Mouse (Mus musculus) embryonic facial prominence, embryonic 14.5 days (tissue): ENCODE measurements around the gene Ifngr1. TPM values are rescaled to one million over a fixed set of nuclear protein-coding genes. Genes with fewer than 3 reads are reported as not detected.

Source experiments
- ATAC-seq: fragments of 200-750 bp; cut with Nextera tagmentation; 2 replicates; pipeline ENCODE4 v1.8.0; 2017; ENCODE audit warnings: low read depth, moderate number of reproducible peaks, moderate TSS enrichment
- DNase-seq: peaks from one replicate; pipeline ENCODE4 v3.0.0-alpha.2; 2015; ENCODE audit warnings: low spot score
- H3K27ac ChIP-seq: fragments of 300-500 bp; sonication (generic); replicated peaks from 2 replicates; pipeline ENCODE4 v1.5.1; 2014; ENCODE audit warnings: low read depth, mild to moderate bottlenecking, low read length, moderate library complexity
- H3K27me3 ChIP-seq: fragments of 300-500 bp; sonication (generic); replicated peaks from 2 replicates; pipeline ENCODE4 v1.6.1; 2014; ENCODE audit warnings: low read length; ENCODE audit not compliant: control insufficient read depth, insufficient read depth
- H3K36me3 ChIP-seq: fragments of 300-500 bp; sonication (generic); 2 replicates; pipeline ENCODE4 v1.6.1; 2014; ENCODE audit warnings: low read length, mixed read lengths; ENCODE audit not compliant: control insufficient read depth, insufficient read depth
- H3K4me1 ChIP-seq: fragments of 300-500 bp; sonication (generic); 2 replicates; pipeline ENCODE4 v1.6.1; 2014; ENCODE audit warnings: antibody characterized with exemption, low read length; ENCODE audit not compliant: control insufficient read depth, insufficient read depth
- H3K4me2 ChIP-seq: fragments of 300-500 bp; sonication (generic); 2 replicates; pipeline ENCODE4 v1.6.1; 2014; ENCODE audit warnings: low read depth, mild to moderate bottlenecking, low read length, moderate library complexity, mixed read lengths
- H3K4me3 ChIP-seq: fragments of 300-500 bp; sonication (generic); 2 replicates; pipeline ENCODE4 v1.5.1; 2014; ENCODE audit warnings: low read depth, mild to moderate bottlenecking, low read length
- H3K9ac ChIP-seq: fragments of 300-500 bp; sonication (generic); 2 replicates; pipeline ENCODE4 v1.6.1; 2014; ENCODE audit warnings: low read depth, mild to moderate bottlenecking, low read length, moderate library complexity, mixed read lengths
- H3K9me3 ChIP-seq: fragments of 300-500 bp; sonication (generic); 2 replicates; pipeline ENCODE4 v1.6.1; 2016; ENCODE audit warnings: low read length; ENCODE audit not compliant: control insufficient read depth
- WGBS: fragments of 180-500 bp; shearing (Covaris S2); extraction: QIAGEN DNeasy Blood & Tissue Kit; methylation state at CpG from one replicate; pipeline ENCODE4 v1.1.7; 2014; 5-methylcytosine and 5-hydroxymethylcytosine counted together
- polyA plus RNA-seq: library from polyadenylated mRNA; unstranded; fragments of >200 nt; fragmentation: Nextera tagmentation; extraction: Ambion mirVana; gene quantifications from 2 replicates; pipeline ENCODE4 v1.2.1, GENCODE M21; 2014

The Ifngr1 gene
- polyA plus RNA-seq, 1 experiment from 2014 or later = 60.5 TPM

GRCm38 (mm10) chr10:19581844-19582582 is 9.7 kb upstream of the Ifngr1 start:
- DNase-seq (no peak), ATAC-seq (no peak)
- Histone ChIP-seq H3K27ac (no peak overlapping the region), H3K4me1 (no peaks in the 10 kb centered on the region; the same call in 1 of the 2 replicates), H3K9me3 (no peaks in the 10 kb centered on the region), H3K36me3 (no peaks in the 10 kb centered on the region), H3K27me3 (no peaks in the 10 kb centered on the region), H3K4me3 (no peak overlapping the region), H3K4me2 (no peak overlapping the region), H3K9ac (no peak overlapping the region)
- WGBS = 76% methylated on average over 9 of the region's 9 CpGs

DNA sequence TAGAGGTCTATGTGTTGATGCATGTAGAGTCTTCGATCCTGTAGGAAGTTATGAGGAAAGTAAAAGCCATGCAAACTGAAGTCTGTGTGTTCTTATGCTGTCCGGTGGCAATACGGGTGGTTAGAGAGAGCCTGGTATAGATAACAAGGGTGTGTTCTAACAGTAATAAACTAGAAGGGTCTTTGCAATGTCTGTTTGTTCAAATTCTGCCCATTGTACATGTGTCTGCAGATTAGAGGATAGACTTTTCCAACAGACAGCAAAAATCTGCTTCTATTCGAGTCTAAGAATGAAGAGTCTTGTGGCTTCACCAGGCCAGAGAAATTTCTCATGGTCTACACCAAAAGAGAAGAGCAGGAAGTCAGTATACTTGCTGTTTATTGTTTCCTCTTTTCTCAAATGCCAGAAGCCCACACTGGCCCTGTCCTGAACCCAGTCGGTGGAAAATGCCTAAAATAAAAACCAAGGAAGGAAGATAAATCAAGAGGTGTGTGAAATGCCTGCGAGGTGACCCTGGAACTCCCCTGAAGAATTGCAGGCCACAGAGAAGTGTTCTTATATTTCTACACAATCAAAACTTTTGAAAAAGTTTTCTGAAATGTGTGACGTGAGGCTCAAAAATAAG is 8.8 kb upstream of the Ifngr1 start:
- ATAC-seq (no peak), DNase-seq (no peak)
- Histone ChIP-seq H3K4me1 (no peaks in the 10 kb centered on the region; the same call in 1 of the 2 replicates), H3K4me2 (no peak overlapping the region), H3K27ac (no peak overlapping the region), H3K9me3 (no peaks in the 10 kb centered on the region), H3K4me3 (no peak overlapping the region), H3K36me3 (no peaks in the 10 kb centered on the region), H3K27me3 (no peaks in the 10 kb centered on the region), H3K9ac (no peak overlapping the region)
- 74% methylated on average over 7 of the region's 7 CpGs for WGBS

DNA sequence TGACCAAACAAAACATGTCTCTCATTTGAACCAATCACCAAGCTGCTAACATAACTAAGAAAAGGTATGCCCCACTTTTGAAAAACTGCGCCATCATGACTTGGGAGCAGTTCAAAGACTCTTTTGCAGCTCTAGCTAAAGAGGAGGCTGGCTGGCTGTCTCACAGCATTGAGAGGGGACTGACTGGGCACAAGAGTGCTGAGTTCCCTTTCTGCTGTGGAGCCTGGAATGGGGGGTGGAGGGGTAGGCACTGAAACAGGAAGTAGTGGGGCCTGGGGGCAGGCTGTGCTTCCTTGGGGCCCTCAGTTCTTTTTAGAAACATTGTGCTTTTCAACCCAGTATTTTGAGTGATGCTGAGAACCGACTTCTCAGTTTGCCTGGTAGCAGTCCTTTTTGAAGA is 7.7 kb upstream of the Ifngr1 start:
- Histone ChIP-seq H3K4me3 (no peak overlapping the region), H3K36me3 (no peaks in the 10 kb centered on the region), H3K9ac (no peak overlapping the region), H3K9me3 (no peaks in the 10 kb centered on the region), H3K4me2 (no peak overlapping the region), H3K4me1 (no peaks in the 10 kb centered on the region; the same call in 1 of the 2 replicates), H3K27me3 (no peaks in the 10 kb centered on the region), H3K27ac (no peak overlapping the region)
- DNase-seq (no peak), ATAC-seq (no peak)
- 52% methylated on average over 2 of the region's 2 CpGs for WGBS

DNA sequence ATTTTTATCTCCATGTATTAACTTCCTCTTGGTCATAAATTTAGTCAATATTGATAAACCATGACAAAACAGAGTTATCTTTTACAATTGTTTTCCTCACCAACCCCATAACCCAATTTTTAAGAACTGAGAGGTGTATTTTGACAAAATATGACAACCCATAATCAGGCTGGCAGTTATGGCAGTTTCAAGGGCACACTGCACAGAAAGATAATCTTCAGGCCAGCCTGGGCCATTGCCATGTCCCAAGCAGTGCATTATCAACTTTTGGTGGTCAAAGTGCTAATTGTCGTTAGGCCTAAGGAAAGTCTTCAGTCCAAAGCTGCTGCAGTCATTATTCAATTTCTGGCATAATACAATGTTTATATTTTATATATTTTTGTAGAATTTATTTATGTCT is 6.9 kb upstream of the Ifngr1 start:
- no peaks in the 10 kb centered on the region for H3K9me3 ChIP-seq
- DNase-seq (no peak), ATAC-seq (no peak)
- no peak overlapping the region for H3K4me2 ChIP-seq
- no peak overlapping the region for H3K4me3 ChIP-seq
- 87% methylated on average over 1 of the region's 1 CpGs for WGBS
- no peak overlapping the region for H3K9ac ChIP-seq
- no peak overlapping the region for H3K27ac ChIP-seq
- no peaks in the 10 kb centered on the region for H3K36me3 ChIP-seq
- no peaks in the 10 kb centered on the region; the same call in 1 of the 2 replicates for H3K4me1 ChIP-seq
- H3K27me3 ChIP-seq = no peaks in the 10 kb centered on the region

DNA sequence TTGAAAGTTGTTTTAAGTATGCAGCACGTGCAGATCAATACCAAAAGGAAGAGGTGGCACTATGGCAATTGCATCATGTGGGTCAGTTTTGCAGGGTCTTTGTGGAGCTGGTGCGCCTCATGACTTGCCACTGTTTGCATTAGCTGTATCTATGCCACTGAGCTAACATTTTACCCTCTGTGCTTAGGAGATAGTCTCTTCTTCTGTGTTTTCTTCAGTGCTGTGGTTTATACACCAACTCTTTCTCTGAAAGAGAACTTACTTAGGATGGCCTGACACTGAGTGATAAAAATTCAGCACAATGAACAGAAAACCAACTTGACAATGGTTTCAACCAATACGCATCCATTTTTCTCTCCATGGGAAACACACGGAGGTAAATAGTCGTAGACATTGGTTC is 5.9 kb upstream of the Ifngr1 start:
- Histone ChIP-seq H3K4me2 (no peak overlapping the region), H3K9me3 (no peaks in the 10 kb centered on the region), H3K4me3 (no peak overlapping the region), H3K9ac (no peak overlapping the region), H3K27ac (no peak overlapping the region), H3K36me3 (no peaks in the 10 kb centered on the region), H3K27me3 (no peaks in the 10 kb centered on the region), H3K4me1 (no peaks in the 10 kb centered on the region; the same call in 1 of the 2 replicates)
- ATAC-seq = no peak
- WGBS = 94% methylated on average over 5 of the region's 5 CpGs
- no peak for DNase-seq

DNA sequence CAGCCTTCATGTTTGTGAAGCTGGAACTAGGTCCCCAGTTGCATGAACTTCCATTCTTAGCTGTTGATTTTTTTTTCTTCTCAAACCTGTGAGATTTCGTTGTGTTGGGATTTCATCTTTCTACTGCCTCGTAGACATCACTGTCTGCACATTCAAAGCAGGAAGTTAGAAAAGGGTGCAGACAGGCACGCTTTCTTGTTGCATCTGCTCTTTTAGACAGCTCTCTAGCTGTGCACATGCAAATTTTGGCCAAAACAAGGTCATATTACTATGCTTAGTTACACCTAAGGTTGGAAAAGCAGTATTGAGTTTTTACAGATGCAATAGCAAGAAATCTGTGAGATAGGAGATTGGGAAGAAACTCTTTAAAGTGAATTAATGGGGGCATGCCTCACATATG is 4.5 kb upstream of the Ifngr1 start:
- Histone ChIP-seq H3K9me3 (no peaks in the 10 kb centered on the region), H3K4me1 (no peaks in the 10 kb centered on the region; the same call in 1 of the 2 replicates), H3K27ac (no peak overlapping the region), H3K36me3 (no peaks in the 10 kb centered on the region), H3K9ac (no peak overlapping the region), H3K4me2 (no peak overlapping the region), H3K4me3 (no peak overlapping the region), H3K27me3 (no peaks in the 10 kb centered on the region)
- 80% methylated on average over 3 of the region's 3 CpGs for WGBS
- DNase-seq (no peak), ATAC-seq (no peak)

- Histone ChIP-seq H3K27me3 (no peaks in the 10 kb centered on the region), H3K36me3 (no peaks in the 10 kb centered on the region), H3K4me3 (no peak overlapping the region), H3K4me1 (peaks cover 20% of the 10 kb centered on the region), H3K9me3 (no peaks in the 10 kb centered on the region), H3K9ac (no peak overlapping the region), H3K27ac (no peak overlapping the region), H3K4me2 (no peak overlapping the region)
- ATAC-seq (no peak), DNase-seq (no peak)
- 87% methylated on average over 12 of the region's 12 CpGs for WGBS
These were observed 2.1 kb upstream of the Ifngr1 start for GRCm38 (mm10) chr10:19589626-19590025.

GRCm38 (mm10) chr10:19591286-19591640 is 486 bp upstream of the Ifngr1 start:
- no peaks in the 10 kb centered on the region for H3K27me3 ChIP-seq
- peaks cover 20% of the 10 kb centered on the region for H3K4me1 ChIP-seq
- peak overlapping the region; percentile 69 for H3K4me2 ChIP-seq
- H3K9ac ChIP-seq = no peak overlapping the region
- ATAC-seq (no peak), DNase-seq (no peak)
- H3K27ac ChIP-seq = peak overlapping the region; percentile 28; the same call in 1 of the 2 replicates
- H3K4me3 ChIP-seq = peak overlapping the region; percentile 62
- no peaks in the 10 kb centered on the region for H3K36me3 ChIP-seq
- H3K9me3 ChIP-seq = no peaks in the 10 kb centered on the region
- WGBS = 27% methylated on average over 6 of the region's 6 CpGs

DNA sequence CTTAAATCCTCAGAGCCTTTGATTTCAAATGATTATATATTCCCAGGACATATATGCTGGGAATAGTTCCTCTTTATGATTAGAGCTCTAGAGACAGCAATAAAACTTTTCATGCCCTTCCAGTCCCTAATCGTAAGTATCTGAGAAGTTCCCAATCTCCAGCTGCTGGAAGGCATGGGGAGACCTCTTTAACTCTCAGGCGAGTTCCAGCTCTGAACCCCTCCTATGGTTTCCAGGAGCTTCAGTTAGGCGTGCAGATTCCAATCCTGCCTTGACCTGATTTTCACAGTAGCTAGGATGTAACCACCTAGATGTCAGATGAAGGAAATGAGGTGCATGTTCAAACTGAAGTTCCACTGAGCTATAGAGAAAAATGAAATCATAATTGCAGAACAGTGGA is 807 bp downstream of the Ifngr1 start:
- Histone ChIP-seq H3K36me3 (no peaks in the 10 kb centered on the region), H3K4me3 (peak overlapping the region; percentile 62), H3K4me1 (peaks cover 20% of the 10 kb centered on the region), H3K4me2 (peak overlapping the region; percentile 69), H3K27me3 (no peaks in the 10 kb centered on the region), H3K27ac (peak overlapping the region; percentile 80), H3K9ac (peak overlapping the region; percentile 78), H3K9me3 (no peaks in the 10 kb centered on the region)
- 8% methylated on average over 3 of the region's 3 CpGs for WGBS
- no peak for ATAC-seq
- no peak for DNase-seq
